18 mouse cellular contexts compared by ENCODE assay signal in the genomic region with DNA sequence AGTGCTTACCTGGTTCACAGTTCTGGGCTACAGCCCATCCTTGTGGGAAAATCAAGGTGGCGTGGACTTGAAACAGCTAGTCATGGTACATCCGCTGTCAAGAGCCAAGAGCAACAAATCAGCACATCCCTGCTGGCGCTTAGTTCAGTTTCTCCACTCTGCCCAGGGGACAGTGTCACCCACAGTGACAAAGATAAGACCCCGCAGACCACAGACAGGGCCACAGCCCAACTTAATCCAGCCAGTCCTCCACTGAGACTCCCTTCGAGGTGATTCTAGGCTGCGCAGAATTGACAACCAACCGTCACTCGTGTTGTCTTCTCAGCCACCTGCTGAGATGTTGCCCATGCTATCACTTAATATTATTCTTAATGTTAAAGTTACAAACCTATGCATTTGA. TPM values are rescaled to one million over a fixed set of nuclear protein-coding genes. Genes with fewer than 3 reads are reported as not detected.
"Had no signal": no experiment of that assay in that cellular context is flagged by ENCODE, and none has a peak within 500 bp of the region (broad histone marks: within the 10 kb centered on the region; RNA-seq: fewer than 3 reads in every experiment).

No protein-coding gene starts in this region.

- DNase-seq: kidney, adult 18-20 months; kidney, postnatal 10 days; layer of hippocampus, adult 9-11 months; layer of hippocampus, postnatal 36 days; lung, embryonic 14.5 days; lung, postnatal 10 days; lung, postnatal 4 days; right cerebral cortex, adult 18-20 months; right cerebral cortex, postnatal 4 days; spleen, adult 18-20 months; thymus, adult 18-20 months; thymus, postnatal 14 days had no signal

- H3K4me2 ChIP-seq: intestine, embryonic 15.5 days; limb, embryonic 15.5 days; lung, embryonic 14.5 days; midbrain, embryonic 13.5 days; neural tube, embryonic 15.5 days had no signal

- H3K36me3 ChIP-seq: intestine, embryonic 15.5 days; limb, embryonic 15.5 days; midbrain, embryonic 13.5 days; neural tube, embryonic 15.5 days had no signal

- H3K9me3 ChIP-seq: intestine, embryonic 15.5 days; limb, embryonic 15.5 days; megakaryocyte, embryonic 14.5 days; midbrain, embryonic 13.5 days; neural tube, embryonic 15.5 days had no signal

- ATAC-seq: midbrain, embryonic 13.5 days had no signal

- H3K4me1 ChIP-seq: intestine, embryonic 15.5 days had no signal

- H3K27ac ChIP-seq: intestine, embryonic 15.5 days; limb, embryonic 15.5 days; midbrain, embryonic 13.5 days; neural tube, embryonic 15.5 days had no signal

- H3K9ac ChIP-seq: intestine, embryonic 15.5 days; limb, embryonic 15.5 days; lung, embryonic 14.5 days; midbrain, embryonic 13.5 days; neural tube, embryonic 15.5 days had no signal

- H3K4me3 ChIP-seq: intestine, embryonic 15.5 days; limb, embryonic 15.5 days; midbrain, embryonic 13.5 days; myocyte; neural tube, embryonic 15.5 days had no signal

- H3K27me3 ChIP-seq: intestine, embryonic 15.5 days; limb, embryonic 15.5 days; midbrain, embryonic 13.5 days; neural tube, embryonic 15.5 days had no signal

RNA-seq across cellular contexts. Expression of a gene that starts 56.7 kb away (rescaled TPM):
- polyA plus RNA-seq: myocyte had no signal
